Mouse (Mus musculus): Measurements from ENCODE around the gene Olfr1121. TPM values are rescaled to one million over a fixed set of nuclear protein-coding genes. Genes with fewer than 3 reads are reported as not detected.
"Not testable (repeated sequence)": the region's sequence is repeated elsewhere in the genome, so short reads cannot be mapped to it uniquely, and the experiment has no call there.

Gene Olfr1121
- polyA plus RNA-seq (2015; fragmentation: Nextera tagmentation; extraction: Ambion mirVana): not detected in 2 replicates

- Histone ChIP-seq H3K9ac (replicated peaks; ENCODE audit: low read length) (no peak within 1 kb of the TSS), H3K4me3 (ENCODE audit: low read length) (no peak within 1 kb of the TSS), H3K4me2 (replicated peaks; ENCODE audit: low read depth, low read length) (no peak within 1 kb of the TSS), H3K27me3 (ENCODE audit: insufficient read depth, low read length) (no peaks in the 10 kb centered on the region), H3K27ac (ENCODE audit: low read length) (no peak within 1 kb of the TSS), H3K4me1 (ENCODE audit: insufficient read depth, low read length) (no peaks in the 10 kb centered on the region), H3K9me3 (ENCODE audit: low read length) (no peaks in the 10 kb centered on the region), H3K36me3 (ENCODE audit: insufficient read depth, low read length) (no peaks in the 10 kb centered on the region)
- 34% methylated on average over 1 of the region's 1 CpGs for WGBS
- ATAC-seq (ENCODE audit: low FRiP score, low TSS enrichment): no peak
Measured at GRCm38 (mm10) chr2:87369595-87369994, at the start of gene Olfr1121. Gene Olfr1121, plus strand, starts transcription at chr2:87369895.

DNA sequence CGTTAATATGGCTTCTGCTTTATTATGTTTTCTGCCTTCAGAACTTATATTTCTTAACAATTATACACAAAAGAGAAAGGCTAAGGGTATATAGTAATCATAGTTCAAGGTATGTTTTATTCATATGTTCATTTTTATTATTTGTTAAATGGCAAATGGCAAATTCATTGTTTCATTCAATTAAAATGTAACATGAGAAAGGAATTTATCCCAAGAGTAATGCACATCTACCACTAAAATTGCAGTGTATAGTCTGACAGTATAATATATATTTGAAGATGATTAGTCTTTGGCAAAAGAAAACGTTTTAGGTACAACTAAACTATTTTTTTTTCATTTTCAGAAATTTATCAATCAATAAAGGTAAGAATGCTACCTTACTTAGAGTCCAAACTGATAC is 15.2 kb upstream of the Olfr1121 start, which contains the start of gene Olfr1120:
Gene Olfr1120, plus strand, starts transcription at position 301 of the 400 bp plus-strand sequence.
- ATAC-seq (ENCODE audit: low FRiP score, low TSS enrichment): no peak
- H3K4me1 ChIP-seq (ENCODE audit: insufficient read depth, low read length): no peaks in the 10 kb centered on the region
- no peak within 1 kb of the TSS for H3K9ac ChIP-seq (replicated peaks; ENCODE audit: low read length)
- no peak within 1 kb of the TSS for H3K4me2 ChIP-seq (replicated peaks; ENCODE audit: low read depth, low read length)
- H3K9me3 ChIP-seq (ENCODE audit: low read length): no peaks in the 10 kb centered on the region
- H3K36me3 ChIP-seq (ENCODE audit: insufficient read depth, low read length): no peaks in the 10 kb centered on the region
- no peak within 1 kb of the TSS for H3K4me3 ChIP-seq (ENCODE audit: low read length)
- H3K27me3 ChIP-seq (ENCODE audit: insufficient read depth, low read length): no peaks in the 10 kb centered on the region
- WGBS: 55% methylated on average over 2 of the region's 2 CpGs
- no peak within 1 kb of the TSS for H3K27ac ChIP-seq (ENCODE audit: low read length)

- H3K9me3 ChIP-seq (ENCODE audit: low read length); H3K4me1 ChIP-seq (ENCODE audit: insufficient read depth, low read length); H3K4me3 ChIP-seq (ENCODE audit: low read length); H3K27ac ChIP-seq (ENCODE audit: low read length); H3K27me3 ChIP-seq (ENCODE audit: insufficient read depth, low read length); H3K4me2 ChIP-seq (replicated peaks; ENCODE audit: low read depth, low read length); ATAC-seq (ENCODE audit: low FRiP score, low TSS enrichment); H3K36me3 ChIP-seq (ENCODE audit: insufficient read depth, low read length); H3K9ac ChIP-seq (replicated peaks; ENCODE audit: low read length): not testable (repeated sequence)
- 96% methylated on average over 2 of the region's 2 CpGs for WGBS
Measured at GRCm38 (mm10) chr2:87360121-87360520, 9.6 kb upstream of the Olfr1121 start.

DNA sequence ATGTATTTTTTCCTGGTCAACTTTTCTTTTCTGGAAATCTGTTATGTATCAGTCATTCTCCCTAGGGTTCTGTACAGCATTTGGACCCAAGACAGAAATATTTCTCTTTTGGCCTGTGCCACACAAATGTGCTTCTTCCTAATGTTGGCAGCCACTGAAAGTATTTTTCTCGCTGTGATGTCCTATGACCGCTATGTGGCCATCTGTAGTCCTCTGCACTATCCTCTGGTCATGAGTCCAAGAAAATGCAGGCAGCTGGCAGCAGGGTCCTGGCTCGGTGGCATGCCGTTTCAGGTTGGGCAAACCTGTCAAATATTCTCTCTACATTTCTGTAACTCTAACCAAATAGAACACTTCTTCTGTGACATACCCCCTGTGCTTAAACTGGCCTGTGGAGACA is 2.0 kb downstream of the Olfr1121 start:
- Histone ChIP-seq H3K4me3 (ENCODE audit: low read length) (no peak overlapping the region), H3K9ac (replicated peaks; ENCODE audit: low read length) (no peak overlapping the region), H3K4me2 (replicated peaks; ENCODE audit: low read depth, low read length) (no peak overlapping the region), H3K4me1 (ENCODE audit: insufficient read depth, low read length) (no peaks in the 10 kb centered on the region), H3K27ac (ENCODE audit: low read length) (no peak overlapping the region), H3K27me3 (ENCODE audit: insufficient read depth, low read length) (no peaks in the 10 kb centered on the region), H3K36me3 (ENCODE audit: insufficient read depth, low read length) (no peaks in the 10 kb centered on the region), H3K9me3 (ENCODE audit: low read length) (no peaks in the 10 kb centered on the region)
- ATAC-seq (ENCODE audit: low FRiP score, low TSS enrichment): no peak
- 79% methylated on average over 4 of the region's 4 CpGs for WGBS

DNA sequence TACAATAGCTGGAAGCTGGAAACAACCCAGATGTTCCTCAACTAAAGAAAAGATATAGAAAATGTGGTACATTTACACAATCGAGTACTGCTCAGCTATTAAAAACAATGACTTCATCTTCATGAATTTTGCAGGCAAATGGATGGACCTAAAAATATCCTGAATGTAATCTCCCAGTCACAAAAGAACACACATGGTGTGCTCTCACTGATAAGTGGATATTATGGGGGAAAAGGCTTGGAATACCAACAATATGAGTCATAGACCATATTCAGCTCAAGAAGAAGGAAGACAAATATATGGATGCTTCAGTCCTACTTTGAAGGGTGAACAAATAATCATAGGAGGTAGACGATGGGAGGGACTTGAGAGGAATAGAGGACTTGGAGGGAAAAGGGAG is 14.2 kb downstream of the Olfr1121 start:
- 73% methylated on average over 2 of the region's 2 CpGs for WGBS
- Histone ChIP-seq H3K4me1 (ENCODE audit: insufficient read depth, low read length) (no peaks in the 10 kb centered on the region), H3K4me3 (ENCODE audit: low read length) (no peak overlapping the region), H3K27me3 (ENCODE audit: insufficient read depth, low read length) (no peaks in the 10 kb centered on the region), H3K36me3 (ENCODE audit: insufficient read depth, low read length) (no peaks in the 10 kb centered on the region), H3K27ac (ENCODE audit: low read length) (no peak overlapping the region), H3K4me2 (replicated peaks; ENCODE audit: low read depth, low read length) (no peak overlapping the region), H3K9ac (replicated peaks; ENCODE audit: low read length) (no peak overlapping the region), H3K9me3 (ENCODE audit: low read length) (no peaks in the 10 kb centered on the region)
- no peak for ATAC-seq (ENCODE audit: low FRiP score, low TSS enrichment)

DNA sequence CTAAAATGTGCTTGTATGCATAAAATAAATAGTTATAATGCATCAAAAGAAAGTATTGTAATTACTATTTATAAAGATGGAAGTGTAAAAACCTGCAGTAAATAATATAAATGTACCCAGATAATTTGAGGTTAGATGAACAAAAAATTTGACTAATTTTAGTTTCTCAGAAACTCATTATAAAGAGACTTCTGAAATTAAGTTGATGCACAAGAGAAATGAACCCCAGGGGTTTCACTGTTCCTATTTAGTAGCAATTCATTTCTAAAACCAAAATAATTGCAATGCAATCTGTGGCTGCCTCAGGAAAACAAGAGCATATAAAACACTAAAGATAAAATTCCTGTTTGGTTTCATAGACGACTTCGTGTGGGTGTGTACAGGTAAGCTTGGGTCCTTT is 15.9 kb downstream of the Olfr1121 start, which contains the start of gene Olfr1122:
Gene Olfr1122, plus strand, starts transcription at position 301 of the 400 bp plus-strand sequence.
- Histone ChIP-seq H3K9ac (replicated peaks; ENCODE audit: low read length) (no peak within 1 kb of the TSS), H3K4me1 (ENCODE audit: insufficient read depth, low read length) (no peaks in the 10 kb centered on the region), H3K4me3 (ENCODE audit: low read length) (no peak within 1 kb of the TSS), H3K36me3 (ENCODE audit: insufficient read depth, low read length) (no peaks in the 10 kb centered on the region), H3K9me3 (ENCODE audit: low read length) (no peaks in the 10 kb centered on the region), H3K4me2 (replicated peaks; ENCODE audit: low read depth, low read length) (no peak within 1 kb of the TSS), H3K27me3 (ENCODE audit: insufficient read depth, low read length) (no peaks in the 10 kb centered on the region), H3K27ac (ENCODE audit: low read length) (no peak within 1 kb of the TSS)
- 81% methylated on average over 2 of the region's 2 CpGs for WGBS
- no peak for ATAC-seq (ENCODE audit: low FRiP score, low TSS enrichment)

- not testable (repeated sequence) for H3K4me1 ChIP-seq (ENCODE audit: insufficient read depth, low read length); H3K9me3 ChIP-seq (ENCODE audit: low read length); H3K27ac ChIP-seq (ENCODE audit: low read length); H3K27me3 ChIP-seq (ENCODE audit: insufficient read depth, low read length); H3K9ac ChIP-seq (replicated peaks; ENCODE audit: low read length); H3K36me3 ChIP-seq (ENCODE audit: insufficient read depth, low read length); H3K4me3 ChIP-seq (ENCODE audit: low read length); H3K4me2 ChIP-seq (replicated peaks; ENCODE audit: low read depth, low read length)
- 0 out of 2 replicates have a peak, but pooled peaks have one; percentile 31 for ATAC-seq (ENCODE audit: low FRiP score, low TSS enrichment)
- WGBS: 92% methylated on average over 5 of the region's 5 CpGs
Measured at GRCm38 (mm10) chr2:87393605-87394004, 23.9 kb downstream of the Olfr1121 start.

DNA sequence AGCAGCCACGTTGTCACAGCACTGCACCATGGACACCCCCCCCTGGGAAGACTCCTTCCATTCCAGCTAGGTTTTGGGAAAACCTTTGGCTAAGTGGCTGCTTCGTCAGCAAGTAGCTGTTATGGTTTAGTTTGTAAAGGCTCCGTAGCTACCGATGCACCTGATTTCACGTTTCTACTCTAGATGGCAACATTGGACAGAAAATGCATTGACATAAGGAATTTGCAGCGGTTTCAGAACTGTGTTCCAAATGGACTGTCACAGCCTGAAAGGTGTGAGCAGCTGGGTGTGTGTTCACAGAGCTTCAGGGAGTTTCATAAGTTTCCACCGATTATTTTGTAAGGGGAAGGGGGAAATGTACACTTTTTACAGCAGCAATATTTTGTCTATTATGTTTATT is 25.0 kb downstream of the Olfr1121 start:
- ATAC-seq (ENCODE audit: low FRiP score, low TSS enrichment); H3K4me2 ChIP-seq (replicated peaks; ENCODE audit: low read depth, low read length); H3K27ac ChIP-seq (ENCODE audit: low read length); H3K4me1 ChIP-seq (ENCODE audit: insufficient read depth, low read length); H3K9ac ChIP-seq (replicated peaks; ENCODE audit: low read length); H3K9me3 ChIP-seq (ENCODE audit: low read length); H3K36me3 ChIP-seq (ENCODE audit: insufficient read depth, low read length); H3K27me3 ChIP-seq (ENCODE audit: insufficient read depth, low read length); H3K4me3 ChIP-seq (ENCODE audit: low read length): not testable (repeated sequence)
- WGBS: 86% methylated on average over 7 of the region's 7 CpGs

DNA sequence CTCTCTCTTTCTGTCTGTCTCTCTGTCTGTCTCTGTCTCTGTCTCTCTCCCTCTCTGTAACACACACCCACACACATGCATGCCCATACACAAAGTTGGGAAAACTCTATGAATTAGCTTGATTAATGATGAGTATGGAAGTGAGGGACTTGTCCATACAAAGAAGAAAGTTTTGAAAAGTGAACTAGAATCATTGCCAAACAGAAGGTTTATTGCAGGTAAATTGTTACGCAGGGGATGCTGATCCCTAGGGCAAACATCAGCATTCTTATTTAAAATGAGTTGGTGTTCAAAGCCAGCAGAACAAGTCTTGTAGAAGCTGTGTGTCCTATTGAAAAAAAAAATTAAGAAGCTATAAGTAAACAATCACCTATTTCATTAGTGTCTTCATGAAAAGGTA is 46.6 kb downstream of the Olfr1121 start, which contains the start of gene Olfr1123:
Gene Olfr1123, plus strand, starts transcription at position 301 of the 400 bp plus-strand sequence.
- H3K27ac ChIP-seq (ENCODE audit: low read length): no peak within 1 kb of the TSS
- H3K9me3 ChIP-seq (ENCODE audit: low read length): no peaks in the 10 kb centered on the region
- 79% methylated on average over 1 of the region's 1 CpGs for WGBS
- no peak within 1 kb of the TSS for H3K4me3 ChIP-seq (ENCODE audit: low read length)
- no peaks in the 10 kb centered on the region for H3K27me3 ChIP-seq (ENCODE audit: insufficient read depth, low read length)
- H3K36me3 ChIP-seq (ENCODE audit: insufficient read depth, low read length): no peaks in the 10 kb centered on the region
- ATAC-seq (ENCODE audit: low FRiP score, low TSS enrichment): no peak
- no peak within 1 kb of the TSS for H3K9ac ChIP-seq (replicated peaks; ENCODE audit: low read length)
- no peak within 1 kb of the TSS for H3K4me2 ChIP-seq (replicated peaks; ENCODE audit: low read depth, low read length)
- no peaks in the 10 kb centered on the region for H3K4me1 ChIP-seq (ENCODE audit: insufficient read depth, low read length)

Data from kidney, embryonic 16.5 days (tissue).